Mouse (Mus musculus) neural tube, embryonic 11.5 days (tissue): ENCODE data around the gene D230025D16Rik. TPM values are rescaled to one million over a fixed set of nuclear protein-coding genes. Genes with fewer than 3 reads are reported as not detected.

Experiments
- ATAC-seq: fragments of 200-750 bp; cut with Nextera tagmentation; 2 replicates; pipeline ENCODE4 v1.8.0; 2017; ENCODE audit warnings: moderate number of reproducible peaks, mild to moderate bottlenecking, moderate TSS enrichment, moderate library complexity; ENCODE audit not compliant: insufficient read depth, low FRiP score, low TSS enrichment
- DNase-seq: peaks from one replicate; pipeline ENCODE4 v3.0.0-alpha.2; 2015; ENCODE audit warnings: low spot score
- H3K27ac ChIP-seq: fragments of 300-500 bp; sonication (generic); 2 replicates; pipeline ENCODE4 v1.5.1; 2014; ENCODE audit warnings: low read depth, mild to moderate bottlenecking, low read length
- H3K27me3 ChIP-seq: fragments of 300-500 bp; sonication (generic); 2 replicates; pipeline ENCODE4 v1.6.1; 2014; ENCODE audit warnings: mild to moderate bottlenecking, low read length, mixed read lengths; ENCODE audit not compliant: control insufficient read depth, insufficient read depth
- H3K36me3 ChIP-seq: fragments of 300-500 bp; sonication (generic); 2 replicates; pipeline ENCODE4 v1.6.1; 2014; ENCODE audit warnings: mild to moderate bottlenecking, low read length, moderate library complexity, mixed read lengths; ENCODE audit not compliant: control insufficient read depth, insufficient read depth
- H3K4me1 ChIP-seq: fragments of 300-500 bp; sonication (generic); 2 replicates; pipeline ENCODE4 v1.6.1; 2014; ENCODE audit warnings: low read length, mixed read lengths; ENCODE audit not compliant: control insufficient read depth, insufficient read depth
- H3K4me2 ChIP-seq: fragments of 300-500 bp; sonication (generic); 2 replicates; pipeline ENCODE4 v1.6.1; 2014; ENCODE audit warnings: low read depth, mild to moderate bottlenecking, moderate library complexity
- H3K4me3 ChIP-seq: fragments of 300-500 bp; sonication (generic); 2 replicates; pipeline ENCODE4 v1.5.1; 2014; ENCODE audit warnings: low read depth, low read length
- H3K9ac ChIP-seq: fragments of 300-500 bp; sonication (generic); 2 replicates; pipeline ENCODE4 v1.6.1; 2014; ENCODE audit warnings: mild to moderate bottlenecking, low read length
- H3K9me3 ChIP-seq: fragments of 300-500 bp; sonication (generic); 2 replicates; pipeline ENCODE4 v1.6.1; 2016; ENCODE audit warnings: low read length; ENCODE audit not compliant: control insufficient read depth
- WGBS: fragments of 180-500 bp; shearing (Covaris S2); extraction: QIAGEN DNeasy Blood & Tissue Kit; methylation state at CpG from one replicate; pipeline ENCODE4 v1.1.7; 2014; 5-methylcytosine and 5-hydroxymethylcytosine counted together
- polyA plus RNA-seq: library from polyadenylated mRNA; unstranded; fragments of >200 nt; fragmentation: Nextera tagmentation; extraction: Ambion mirVana; gene quantifications from 2 replicates; pipeline ENCODE4 v1.2.1, GENCODE M21; 2014

Gene D230025D16Rik
- polyA plus RNA-seq, 1 experiment from 2014 or later, result 28.9 TPM

DNA sequence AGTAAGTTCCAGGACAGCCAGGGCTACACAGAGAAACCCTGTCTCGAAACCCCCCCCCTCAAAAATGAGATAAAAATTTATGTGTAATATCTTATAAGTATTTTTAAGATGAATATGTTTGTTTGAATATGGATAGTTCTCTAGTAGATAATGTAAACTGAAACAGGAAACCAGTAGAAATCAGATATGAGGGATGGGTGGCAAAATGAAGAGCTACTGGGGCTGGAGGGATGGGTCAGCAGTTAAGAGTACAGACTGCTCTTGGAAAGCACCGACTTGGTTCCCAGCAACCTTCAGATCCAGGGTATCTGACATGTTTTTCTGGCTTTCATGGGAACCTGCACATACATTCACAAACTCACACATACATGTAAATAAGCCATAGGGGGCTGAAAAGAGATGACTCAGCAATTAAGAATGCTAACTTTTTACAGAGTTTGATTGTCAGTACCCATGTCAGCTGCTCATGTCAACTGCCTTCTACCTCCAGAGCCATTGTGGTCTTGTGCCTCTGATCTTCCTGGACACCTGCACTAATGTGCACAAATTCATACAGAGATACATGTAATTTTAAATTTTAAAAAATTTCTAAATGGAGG is 17.2 kb upstream of the D230025D16Rik start:
- no peak for DNase-seq

DNA sequence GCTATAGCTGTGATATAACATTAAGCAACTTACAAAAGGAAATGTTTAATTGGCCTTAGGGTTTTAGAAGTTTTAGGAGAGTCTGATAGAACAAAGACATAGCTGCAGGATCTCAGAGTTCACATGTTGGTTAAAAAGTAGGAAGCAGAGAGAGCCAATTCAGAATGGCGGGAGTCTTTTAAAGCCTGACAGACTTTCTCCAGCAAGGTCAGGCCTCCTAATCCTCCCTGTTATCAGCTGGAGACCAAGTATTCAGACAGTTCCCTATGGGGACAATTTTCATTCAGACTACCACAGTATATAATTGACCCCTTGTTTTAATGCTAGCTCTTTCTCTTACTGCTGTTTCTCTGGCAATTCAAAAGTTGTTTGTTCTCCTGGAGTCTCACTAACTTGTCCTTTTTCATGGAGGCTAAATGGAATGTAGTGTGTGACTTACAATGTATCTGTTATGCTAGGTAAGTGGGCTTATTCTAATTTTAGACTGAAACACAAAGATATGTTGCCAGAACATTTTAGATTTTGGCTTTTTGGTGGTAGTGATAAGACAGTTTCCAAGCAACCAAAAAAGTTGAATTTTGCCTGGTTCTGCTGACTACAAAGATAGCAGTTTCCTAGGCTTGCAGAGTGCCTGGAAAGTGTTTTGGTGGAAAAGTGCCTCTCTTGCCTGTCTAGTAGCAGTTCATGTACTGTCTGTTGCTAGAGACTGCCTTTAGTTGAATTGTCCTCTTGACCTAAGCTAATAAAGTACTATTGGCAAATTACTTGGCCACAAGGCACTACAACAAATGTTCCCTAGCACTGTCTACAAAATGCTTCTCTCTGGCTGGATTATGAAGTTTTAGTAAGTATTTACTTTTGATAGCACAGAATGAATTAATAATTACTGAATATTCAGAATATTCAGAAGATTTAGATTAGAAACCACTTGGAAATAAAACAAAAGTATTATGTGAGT is 15.5 kb upstream of the D230025D16Rik start:
- no peak overlapping the region for H3K4me2 ChIP-seq
- no peak overlapping the region for H3K4me3 ChIP-seq
- no peak overlapping the region for H3K27ac ChIP-seq
- no peak overlapping the region for H3K9ac ChIP-seq
- no peaks in the 10 kb centered on the region for H3K4me1 ChIP-seq
- no peak for DNase-seq
- 72% methylated on average over 1 of the region's 1 CpGs for WGBS
- H3K36me3 ChIP-seq, result no peaks in the 10 kb centered on the region
- no peak for ATAC-seq
- H3K9me3 ChIP-seq, result no peaks in the 10 kb centered on the region
- no peaks in the 10 kb centered on the region for H3K27me3 ChIP-seq

More for the DNA sequence above, 17.2 kb upstream of the D230025D16Rik start:
- no peaks in the 10 kb centered on the region for H3K27me3 ChIP-seq
- no peaks in the 10 kb centered on the region for H3K9me3 ChIP-seq
- H3K4me1 ChIP-seq, result no peaks in the 10 kb centered on the region
- ATAC-seq, result no peak
- H3K4me2 ChIP-seq, result no peak overlapping the region
- H3K4me3 ChIP-seq, result no peak overlapping the region
- WGBS, result 89% methylated on average over 2 of the region's 2 CpGs
- no peaks in the 10 kb centered on the region for H3K36me3 ChIP-seq
- no peak overlapping the region for H3K9ac ChIP-seq
- H3K27ac ChIP-seq, result no peak overlapping the region

DNA sequence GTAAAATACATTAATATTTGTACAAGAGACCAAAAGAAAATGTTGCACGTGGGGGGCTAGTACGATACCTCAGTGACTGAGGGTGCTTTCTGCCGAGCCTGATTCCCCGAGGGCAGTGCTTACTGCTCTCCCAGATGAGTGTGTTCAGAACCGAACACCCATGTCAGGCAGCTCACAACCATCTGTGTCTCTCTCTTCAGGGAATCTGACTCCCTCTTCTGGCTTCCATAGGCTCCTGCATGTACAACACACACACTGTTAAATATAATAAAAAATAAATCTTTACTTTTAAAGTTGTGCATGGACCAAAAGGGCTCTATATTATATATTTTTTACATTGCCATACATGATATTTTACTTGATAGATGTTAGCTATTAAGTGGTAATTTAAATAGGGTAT is 10.8 kb upstream of the D230025D16Rik start:
- ATAC-seq (no peak), DNase-seq (no peak)
- no peak overlapping the region for H3K9ac ChIP-seq
- no peak overlapping the region for H3K4me2 ChIP-seq
- no peaks in the 10 kb centered on the region for H3K27me3 ChIP-seq
- H3K4me1 ChIP-seq, result no peaks in the 10 kb centered on the region
- no peak overlapping the region for H3K4me3 ChIP-seq
- H3K36me3 ChIP-seq, result no peaks in the 10 kb centered on the region
- H3K9me3 ChIP-seq, result no peaks in the 10 kb centered on the region
- 91% methylated on average over 5 of the region's 5 CpGs for WGBS
- no peak overlapping the region for H3K27ac ChIP-seq

DNA sequence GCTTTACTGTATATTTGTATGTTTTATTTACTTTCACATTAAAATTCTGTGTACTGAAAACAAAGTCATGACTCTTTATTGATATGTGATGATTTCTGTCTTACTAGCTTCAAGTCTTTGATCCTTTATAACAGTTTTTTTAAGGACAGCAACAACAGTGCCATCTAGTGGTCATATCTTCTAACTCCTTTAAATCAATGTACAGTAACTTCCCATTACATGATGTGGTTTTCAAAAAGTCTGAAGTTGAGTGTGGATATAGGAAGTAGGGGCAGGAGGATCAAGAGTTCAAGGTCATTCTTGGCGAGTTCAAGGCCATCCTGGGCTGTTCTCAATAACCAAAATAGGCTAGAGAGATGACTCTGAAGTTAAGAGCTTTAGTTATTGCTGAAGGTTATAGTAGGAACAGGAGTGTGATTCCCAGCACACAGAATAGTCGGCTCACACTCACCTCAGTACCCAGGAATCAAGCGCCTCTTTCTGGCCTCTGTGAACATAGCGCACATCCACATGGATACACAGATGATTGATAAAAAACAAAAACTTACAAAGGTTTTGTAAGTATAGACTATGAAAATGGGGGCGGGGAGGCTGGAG is 6.9 kb upstream of the D230025D16Rik start:
- Histone ChIP-seq H3K27ac (no peak overlapping the region), H3K4me3 (no peak overlapping the region), H3K4me2 (no peak overlapping the region), H3K9ac (no peak overlapping the region), H3K9me3 (no peaks in the 10 kb centered on the region), H3K27me3 (no peaks in the 10 kb centered on the region), H3K36me3 (no peaks in the 10 kb centered on the region), H3K4me1 (no peaks in the 10 kb centered on the region)
- ATAC-seq, result no peak
- WGBS, result 83% methylated on average over 5 of the region's 5 CpGs
- DNase-seq, result peak; percentile 37

- Histone ChIP-seq H3K4me3 (no peak overlapping the region), H3K9ac (no peak overlapping the region), H3K9me3 (no peaks in the 10 kb centered on the region), H3K4me2 (no peak overlapping the region; the same call in 1 of the 2 replicates), H3K27ac (no peak overlapping the region), H3K27me3 (no peaks in the 10 kb centered on the region), H3K4me1 (peaks cover 14% of the 10 kb centered on the region), H3K36me3 (no peaks in the 10 kb centered on the region)
- ATAC-seq (no peak), DNase-seq (no peak)
- WGBS, result 82% methylated on average over 7 of the region's 7 CpGs
Observed at GRCm38 (mm10) chr8:105223850-105224249, 1.1 kb upstream of the D230025D16Rik start.

DNA sequence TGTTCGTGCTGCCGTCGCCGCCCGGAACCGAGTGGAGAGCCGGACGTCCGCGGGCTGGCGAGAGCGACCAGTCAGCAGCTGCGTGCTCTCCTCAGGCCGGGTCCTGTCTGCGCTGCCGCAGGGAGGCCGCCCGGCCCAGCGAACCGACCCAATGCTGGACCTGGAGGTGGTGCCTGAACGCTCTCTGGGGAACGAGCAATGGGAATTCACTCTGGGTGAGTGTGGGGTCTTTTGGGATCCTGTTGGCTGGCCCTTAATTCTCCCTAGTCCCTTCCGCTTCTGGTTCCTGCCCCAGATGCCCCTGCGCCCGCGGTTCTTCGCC is 288 bp downstream of the D230025D16Rik start:
- under 1% methylated on average over 27 of the region's 27 CpGs for WGBS
- DNase-seq (no peak), ATAC-seq (no peak; the same call in 1 of the 2 replicates)
- H3K27me3 ChIP-seq, result no peaks in the 10 kb centered on the region
- H3K4me1 ChIP-seq, result peaks cover 14% of the 10 kb centered on the region
- peak overlapping the region; percentile 69 for H3K27ac ChIP-seq
- H3K4me2 ChIP-seq, result peak overlapping the region; percentile 68
- no peaks in the 10 kb centered on the region for H3K9me3 ChIP-seq
- peak overlapping the region; percentile 94 for H3K4me3 ChIP-seq
- H3K36me3 ChIP-seq, result no peaks in the 10 kb centered on the region
- peak overlapping the region; percentile 88 for H3K9ac ChIP-seq

DNA sequence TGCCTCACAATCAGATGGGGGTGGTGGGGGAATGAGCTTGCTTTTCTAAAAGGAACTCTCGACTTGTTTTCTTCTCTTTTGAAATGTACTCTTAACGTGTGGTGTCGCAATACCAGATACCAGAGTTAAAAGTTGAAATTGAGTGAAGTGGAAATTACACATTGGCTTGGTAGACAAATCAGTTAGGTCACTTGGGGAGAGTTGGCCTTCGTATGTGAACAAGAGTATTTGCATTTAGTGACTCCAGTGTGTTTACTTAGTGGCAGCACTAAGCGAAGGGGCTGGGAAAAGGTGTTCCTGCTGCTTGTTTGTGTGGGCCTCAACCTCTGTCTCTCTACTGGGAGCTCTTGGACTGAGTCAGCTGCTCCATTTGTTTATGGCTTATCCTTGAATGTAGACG is 972 bp downstream of the D230025D16Rik start:
- no peak for DNase-seq
- H3K9me3 ChIP-seq, result no peaks in the 10 kb centered on the region
- H3K27ac ChIP-seq, result no peak overlapping the region
- peak overlapping the region; percentile 68 for H3K4me2 ChIP-seq
- H3K4me3 ChIP-seq, result peak overlapping the region; percentile 94
- ATAC-seq, result no peak
- H3K27me3 ChIP-seq, result no peaks in the 10 kb centered on the region
- peaks cover 14% of the 10 kb centered on the region for H3K4me1 ChIP-seq
- H3K36me3 ChIP-seq, result no peaks in the 10 kb centered on the region
- 30% methylated on average over 6 of the region's 6 CpGs for WGBS
- peak overlapping the region; percentile 88 for H3K9ac ChIP-seq

- Histone ChIP-seq H3K4me1 (no peaks in the 10 kb centered on the region), H3K4me3 (no peak overlapping the region), H3K9ac (no peak overlapping the region), H3K9me3 (no peaks in the 10 kb centered on the region), H3K36me3 (no peaks in the 10 kb centered on the region; the same call in 1 of the 2 replicates), H3K27me3 (no peaks in the 10 kb centered on the region), H3K27ac (no peak overlapping the region), H3K4me2 (no peak overlapping the region)
- no peak for ATAC-seq
- no peak for DNase-seq
- 86% methylated on average over 12 of the region's 12 CpGs for WGBS
Observed at GRCm38 (mm10) chr8:105231503-105232320, 6.8 kb downstream of the D230025D16Rik start.
